Mouse (Mus musculus) hindbrain, embryonic 10.5 days (tissue): Measurements from ENCODE around the gene Lamc2. TPM values are rescaled to one million over a fixed set of nuclear protein-coding genes. Genes with fewer than 3 reads are reported as not detected.
"Not testable (repeated sequence)": the region's sequence is repeated elsewhere in the genome, so short reads cannot be mapped to it uniquely, and the experiment has no call there.

ENCODE experiments used
- DNase-seq: peaks from one replicate; pipeline ENCODE4 v3.0.0-alpha.2; 2017; ENCODE audit warnings: low spot score
- H3K27ac ChIP-seq: fragments of 300-500 bp; sonication (generic); 2 replicates; pipeline ENCODE4 v1.5.1; 2016; ENCODE audit warnings: mild to moderate bottlenecking, moderate library complexity
- H3K27me3 ChIP-seq: fragments of 300-500 bp; sonication (generic); 2 replicates; pipeline ENCODE4 v1.6.1; 2016; ENCODE audit warnings: mild to moderate bottlenecking; ENCODE audit not compliant: poor library complexity, insufficient read depth, severe bottlenecking
- H3K36me3 ChIP-seq: fragments of 300-500 bp; sonication (generic); 2 replicates; pipeline ENCODE4 v1.6.1; 2016; ENCODE audit warnings: mild to moderate bottlenecking, moderate library complexity
- H3K4me1 ChIP-seq: fragments of 300-500 bp; sonication (generic); replicated peaks from 2 replicates; pipeline ENCODE4 v1.6.1; 2016; ENCODE audit warnings: mild to moderate bottlenecking
- H3K4me3 ChIP-seq: fragments of 300-500 bp; sonication (generic); 2 replicates; pipeline ENCODE4 v1.5.1; 2016; ENCODE audit warnings: mild to moderate bottlenecking, moderate library complexity
- H3K9me3 ChIP-seq: fragments of 300-500 bp; sonication (generic); 2 replicates; pipeline ENCODE4 v1.6.1; 2016; ENCODE audit warnings: mild to moderate bottlenecking, moderate library complexity
- WGBS: fragments of 180-500 bp; shearing (Covaris S2); methylation state at CpG from one replicate; pipeline ENCODE4 v1.1.7; 2016; 5-methylcytosine and 5-hydroxymethylcytosine counted together
- polyA plus RNA-seq: library from polyadenylated mRNA; unstranded; fragments of >200 nt; fragmentation: Nextera tagmentation; extraction: Ambion mirVana; gene quantifications from 2 replicates; pipeline ENCODE4 v1.2.1, GENCODE M21; 2016

Gene Lamc2
- polyA plus RNA-seq, 1 experiment from 2014 or later = 2.3 TPM

GRCm38 (mm10) chr1:153084191-153084590 lies 102.1 kb downstream of the Lamc2 start:
- Histone ChIP-seq H3K36me3 (0 out of 2 replicates have a peak, but pooled peaks cover 3% of the 10 kb centered on the region), H3K4me3 (no peak overlapping the region), H3K4me1 (peaks cover 6% of the 10 kb centered on the region; the same call in 1 of the 2 replicates), H3K27ac (no peak overlapping the region), H3K9me3 (peaks cover 2% of the 10 kb centered on the region; the same call in 1 of the 2 replicates), H3K27me3 (no peaks in the 10 kb centered on the region)
- WGBS = 73% methylated on average over 6 of the region's 6 CpGs
- DNase-seq = no peak

- H3K36me3 ChIP-seq, H3K9me3 ChIP-seq, DNase-seq, H3K27ac ChIP-seq, H3K4me3 ChIP-seq, H3K4me1 ChIP-seq, H3K27me3 ChIP-seq: not testable (repeated sequence)
- 81% methylated on average over 8 of the region's 14 CpGs for WGBS
Measured at GRCm38 (mm10) chr1:153083233-153083632, 103.0 kb downstream of the Lamc2 start.

DNA sequence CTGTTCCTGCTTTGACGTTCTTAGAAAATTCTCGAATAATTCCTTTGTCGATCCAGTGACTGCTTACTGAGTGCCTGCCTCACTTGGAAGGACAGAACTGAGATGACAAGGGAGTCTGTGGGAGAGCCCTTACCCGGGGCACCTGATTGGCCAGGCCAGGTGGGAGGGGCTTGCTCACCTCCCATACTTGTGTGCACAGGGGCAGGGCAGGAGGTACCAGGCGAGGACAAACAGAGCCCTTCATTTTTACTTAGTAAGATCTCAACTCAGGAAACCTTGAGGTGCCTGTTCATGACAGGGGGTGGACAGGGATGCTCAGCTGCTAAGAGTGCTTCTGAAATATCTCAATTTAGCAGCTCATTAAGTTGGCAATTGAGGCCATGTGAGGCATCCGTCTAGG lies 110.3 kb downstream of the Lamc2 start:
- WGBS = 56% methylated on average over 6 of the region's 6 CpGs
- Histone ChIP-seq H3K4me1 (peaks cover 27% of the 10 kb centered on the region), H3K27me3 (peaks cover 57% of the 10 kb centered on the region), H3K4me3 (no peak overlapping the region), H3K27ac (peak overlapping the region; percentile 64; the same call in 1 of the 2 replicates), H3K9me3 (no peaks in the 10 kb centered on the region), H3K36me3 (no peaks in the 10 kb centered on the region)
- no peak for DNase-seq

- no peaks in the 10 kb centered on the region for H3K36me3 ChIP-seq
- no peak for DNase-seq
- H3K27ac ChIP-seq = no peak overlapping the region
- peaks cover 63% of the 10 kb centered on the region for H3K27me3 ChIP-seq
- WGBS = 89% methylated on average over 3 of the region's 3 CpGs
- no peaks in the 10 kb centered on the region for H3K9me3 ChIP-seq
- H3K4me3 ChIP-seq = no peak overlapping the region
- peaks cover 27% of the 10 kb centered on the region for H3K4me1 ChIP-seq
Measured at GRCm38 (mm10) chr1:153075087-153075736, 111.0 kb downstream of the Lamc2 start.

- no peak overlapping the region for H3K27ac ChIP-seq
- DNase-seq = no peak
- no peaks in the 10 kb centered on the region for H3K9me3 ChIP-seq
- H3K27me3 ChIP-seq = peaks cover 66% of the 10 kb centered on the region
- no peaks in the 10 kb centered on the region for H3K36me3 ChIP-seq
- H3K4me1 ChIP-seq = peaks cover 27% of the 10 kb centered on the region
- no peak overlapping the region for H3K4me3 ChIP-seq
- 14% methylated on average over 9 of the region's 9 CpGs for WGBS
Measured at GRCm38 (mm10) chr1:153073441-153073840, 112.8 kb downstream of the Lamc2 start.

Other genes starting within 250 kb of the Lamc2 start
- 13.3 and 20.6 TPM in 2 replicates for gene Nmnat2, start 231.5 kb downstream of the Lamc2 start, polyA plus RNA-seq
- 21.3 and 26.2 TPM in 2 replicates for gene Lamc1, start 146.3 kb upstream of the Lamc2 start, polyA plus RNA-seq
- not detected in 2 replicates for gene Shcbp1l, start 238.7 kb upstream of the Lamc2 start, polyA plus RNA-seq